Mouse (Mus musculus) C2C12 (cell line): ENCODE results near the gene 9230102O04Rik.

Experiments
- CTCF ChIP-seq: IDR thresholded peaks from one replicate; pipeline ENCODE4 v1.5.1; 2011; ENCODE audit not compliant: control insufficient read depth, insufficient read depth, insufficient read length
- MAX ChIP-seq: IDR thresholded peaks from one replicate; pipeline ENCODE4 v1.6.1; 2011; ENCODE audit warnings: mild to moderate bottlenecking, control low read depth
- MYOD1 ChIP-seq: IDR thresholded peaks from one replicate; pipeline ENCODE4 v1.6.1; 2011; ENCODE audit warnings: low read depth; ENCODE audit not compliant: control insufficient read depth, insufficient read length
- MYOG ChIP-seq: IDR thresholded peaks from one replicate; pipeline ENCODE4 v1.6.1; 2011; ENCODE audit not compliant: control insufficient read depth, insufficient read length; ENCODE audit errors: extremely low read depth
- USF1 ChIP-seq: IDR thresholded peaks from one replicate; pipeline ENCODE4 v1.6.1; 2011; ENCODE audit warnings: low read depth, mild to moderate bottlenecking, control low read depth, moderate library complexity

GRCm38 (mm10) chr2:9883803-9884532 lies 5.4 kb downstream of the 9230102O04Rik start:
- TF ChIP-seq CTCF (no peak), MYOD1 (no peak), USF1 (no peak), MYOG (no peak), MAX (no peak)
